Mouse (Mus musculus): ENCODE measurements around the gene Zbtb20. TPM values are rescaled to one million over a fixed set of nuclear protein-coding genes. Genes with fewer than 3 reads are reported as not detected.

The Zbtb20 gene
- polyA plus RNA-seq, 1 experiment = 4.0 TPM

DNA sequence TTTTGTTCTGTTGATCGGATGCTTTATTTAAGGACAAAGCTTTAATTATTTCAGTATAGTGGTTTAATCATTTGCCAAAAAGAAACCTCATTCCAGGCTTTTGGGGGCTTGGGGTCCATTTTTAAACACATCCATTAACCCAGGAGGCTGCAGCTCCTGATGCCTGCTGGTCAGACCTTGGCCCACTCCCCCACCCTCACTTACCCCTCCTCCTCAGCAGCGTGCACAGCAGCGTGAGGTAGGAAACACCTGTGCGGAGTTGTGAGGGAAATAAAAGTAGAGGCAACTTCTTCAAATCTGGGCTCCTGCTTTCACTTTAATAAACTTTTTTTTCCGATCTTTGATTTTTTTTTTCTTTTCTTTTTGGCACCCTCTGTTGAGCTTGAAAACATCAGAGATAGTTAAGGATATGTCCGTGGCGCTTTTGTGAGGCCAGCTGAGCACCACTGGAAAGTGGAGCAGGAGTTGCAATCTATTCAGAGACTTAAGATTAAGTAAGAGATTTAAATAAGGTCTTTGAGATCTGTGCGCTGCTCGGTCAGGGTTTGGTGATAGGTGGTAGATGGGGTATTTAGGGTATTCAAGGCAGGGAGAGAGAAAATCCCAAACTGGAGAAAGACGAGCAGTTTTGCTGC is 631.2 kb downstream of the Zbtb20 start:
- no peak for TF ChIP-seq CEBPB (IDR thresholded peaks at IDR 0.05; ENCODE audit: low read depth)
- no peak for TF ChIP-seq MYOG (IDR thresholded peaks at IDR 0.05; ENCODE audit: control insufficient read depth, extremely low read depth, insufficient read length)
- no peak for TF ChIP-seq MAX (IDR thresholded peaks at IDR 0.05)
- no peak for TF ChIP-seq USF1 (IDR thresholded peaks at IDR 0.05; ENCODE audit: low read depth)
- no peak for TF ChIP-seq MYOD1 (IDR thresholded peaks at IDR 0.05; ENCODE audit: control insufficient read depth, insufficient read length, low read depth)
- TF ChIP-seq FOSL1 (IDR thresholded peaks at IDR 0.05; ENCODE audit: insufficient read depth, low read length, poor library complexity, severe bottlenecking) = no peak
- no peak for TF ChIP-seq CTCF (IDR thresholded peaks at IDR 0.05; ENCODE audit: control insufficient read depth, insufficient read depth, insufficient read length)

DNA sequence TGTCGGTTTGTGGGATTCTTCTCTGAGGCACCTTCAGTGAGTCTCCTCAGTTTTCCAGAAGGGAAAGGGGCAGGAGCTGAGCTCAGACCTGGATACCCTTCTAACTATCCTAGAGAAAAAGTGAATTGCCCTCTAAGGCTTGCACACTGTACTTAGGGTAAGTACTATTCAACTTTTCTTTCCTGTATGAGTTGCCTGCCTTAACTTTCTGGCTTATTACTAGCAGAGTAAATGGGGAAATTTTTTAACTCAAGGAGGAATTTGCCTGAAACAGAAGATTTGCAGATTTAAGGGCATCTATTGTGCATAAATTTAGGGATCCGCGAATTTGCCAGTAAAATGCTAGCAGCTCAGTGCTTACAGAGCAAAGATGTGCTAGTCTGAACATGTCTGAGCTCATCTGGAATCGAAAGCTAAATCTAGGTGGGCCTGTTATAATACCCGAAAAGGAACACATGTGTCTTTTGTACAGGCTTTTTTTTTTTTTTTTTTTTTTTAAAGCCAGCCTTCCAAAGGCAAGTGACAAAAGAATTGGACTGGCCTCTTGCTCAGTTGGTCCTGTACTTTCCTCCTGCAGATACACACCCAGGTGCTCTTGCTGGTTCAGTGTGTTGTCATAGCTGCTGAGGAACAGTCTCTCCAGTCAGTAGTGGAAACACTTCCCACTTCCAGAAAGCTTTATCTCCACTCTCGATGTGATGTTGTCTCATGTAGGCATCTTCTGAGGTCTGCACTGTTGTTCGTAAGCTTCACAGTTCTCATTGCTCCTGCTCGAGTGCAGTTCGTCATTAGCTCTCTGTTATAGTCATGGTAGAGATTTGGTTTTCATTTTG is 632.7 kb downstream of the Zbtb20 start:
- Histone ChIP-seq H3K79me2 (ENCODE audit: control insufficient read depth, insufficient read depth) (peaks cover 30% of the 10 kb centered on the region), H3K4me3 (ENCODE audit: insufficient read depth, poor library complexity, severe bottlenecking) (no peak overlapping the region), H3K27me3 (ENCODE audit: control insufficient read depth, insufficient read depth, insufficient read length) (no peaks in the 10 kb centered on the region), H3K79me3 (ENCODE audit: low read depth) (peaks cover 4% of the 10 kb centered on the region), H3ac (ENCODE audit: control insufficient read depth, insufficient read length, low read depth) (peak overlapping the region; percentile 4), H3K36me3 (ENCODE audit: control insufficient read depth, insufficient read depth) (no peaks in the 10 kb centered on the region)
- TF ChIP-seq FOSL1 (IDR thresholded peaks at IDR 0.05; ENCODE audit: insufficient read depth, low read length, poor library complexity, severe bottlenecking) = no peak
- no peak for TF ChIP-seq CTCF (IDR thresholded peaks at IDR 0.05; ENCODE audit: control insufficient read depth, insufficient read depth, insufficient read length)
- no peak for TF ChIP-seq MYOD1 (IDR thresholded peaks at IDR 0.05; ENCODE audit: control insufficient read depth, insufficient read length, low read depth)
- no peak for TF ChIP-seq MAX (IDR thresholded peaks at IDR 0.05)
- no peak for TF ChIP-seq USF1 (IDR thresholded peaks at IDR 0.05; ENCODE audit: low read depth)
- no peak for TF ChIP-seq MYOG (IDR thresholded peaks at IDR 0.05; ENCODE audit: control insufficient read depth, extremely low read depth, insufficient read length)
- TF ChIP-seq CEBPB (IDR thresholded peaks at IDR 0.05; ENCODE audit: low read depth) = no peak

More for the DNA sequence above, 631.2 kb downstream of the Zbtb20 start:
- peak overlapping the region; percentile 31 for H3ac ChIP-seq (ENCODE audit: control insufficient read depth, insufficient read length, low read depth)
- peaks cover 30% of the 10 kb centered on the region for H3K79me2 ChIP-seq (ENCODE audit: control insufficient read depth, insufficient read depth)
- no peaks in the 10 kb centered on the region for H3K36me3 ChIP-seq (ENCODE audit: control insufficient read depth, insufficient read depth)
- no peaks in the 10 kb centered on the region for H3K27me3 ChIP-seq (ENCODE audit: control insufficient read depth, insufficient read depth, insufficient read length)
- H3K79me3 ChIP-seq (ENCODE audit: low read depth) = peaks cover 4% of the 10 kb centered on the region
- no peak overlapping the region for H3K4me3 ChIP-seq (ENCODE audit: insufficient read depth, poor library complexity, severe bottlenecking)

DNA sequence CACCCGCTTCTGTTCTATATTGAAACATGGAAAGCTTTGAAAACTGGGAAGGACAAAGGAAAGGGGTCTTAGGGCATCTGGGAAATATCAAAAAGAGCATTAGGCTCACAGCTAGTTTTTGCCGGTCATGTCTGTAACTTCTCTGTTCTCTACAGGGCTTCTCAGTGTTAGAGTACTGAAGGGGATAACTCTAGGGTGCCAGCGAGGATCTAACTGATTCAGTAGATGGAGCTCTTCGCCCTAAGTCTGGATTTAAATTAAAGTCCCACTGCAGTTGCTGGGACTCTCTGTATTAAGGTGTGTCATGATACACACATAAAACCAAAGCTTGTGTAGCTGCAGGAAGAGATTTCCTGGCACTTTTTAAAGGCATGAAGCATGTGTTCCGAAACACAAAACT is 634.8 kb downstream of the Zbtb20 start:
- peaks cover 3% of the 10 kb centered on the region for H3K79me3 ChIP-seq (ENCODE audit: low read depth)
- no peak overlapping the region for H3K4me3 ChIP-seq (ENCODE audit: insufficient read depth, poor library complexity, severe bottlenecking)
- no peaks in the 10 kb centered on the region for H3K27me3 ChIP-seq (ENCODE audit: control insufficient read depth, insufficient read depth, insufficient read length)
- H3K36me3 ChIP-seq (ENCODE audit: control insufficient read depth, insufficient read depth) = no peaks in the 10 kb centered on the region
- no peak overlapping the region for H3ac ChIP-seq (ENCODE audit: control insufficient read depth, insufficient read length, low read depth)
- peaks cover 30% of the 10 kb centered on the region for H3K79me2 ChIP-seq (ENCODE audit: control insufficient read depth, insufficient read depth)
- no peak for TF ChIP-seq MYOD1 (IDR thresholded peaks at IDR 0.05; ENCODE audit: control insufficient read depth, insufficient read length, low read depth)
- TF ChIP-seq USF1 (IDR thresholded peaks at IDR 0.05; ENCODE audit: low read depth) = no peak
- TF ChIP-seq CTCF (IDR thresholded peaks at IDR 0.05; ENCODE audit: control insufficient read depth, insufficient read depth, insufficient read length) = no peak
- no peak for TF ChIP-seq CEBPB (IDR thresholded peaks at IDR 0.05; ENCODE audit: low read depth)
- no peak for TF ChIP-seq FOSL1 (IDR thresholded peaks at IDR 0.05; ENCODE audit: insufficient read depth, low read length, poor library complexity, severe bottlenecking)
- TF ChIP-seq MYOG (IDR thresholded peaks at IDR 0.05; ENCODE audit: control insufficient read depth, extremely low read depth, insufficient read length) = no peak
- TF ChIP-seq MAX (IDR thresholded peaks at IDR 0.05) = no peak

DNA sequence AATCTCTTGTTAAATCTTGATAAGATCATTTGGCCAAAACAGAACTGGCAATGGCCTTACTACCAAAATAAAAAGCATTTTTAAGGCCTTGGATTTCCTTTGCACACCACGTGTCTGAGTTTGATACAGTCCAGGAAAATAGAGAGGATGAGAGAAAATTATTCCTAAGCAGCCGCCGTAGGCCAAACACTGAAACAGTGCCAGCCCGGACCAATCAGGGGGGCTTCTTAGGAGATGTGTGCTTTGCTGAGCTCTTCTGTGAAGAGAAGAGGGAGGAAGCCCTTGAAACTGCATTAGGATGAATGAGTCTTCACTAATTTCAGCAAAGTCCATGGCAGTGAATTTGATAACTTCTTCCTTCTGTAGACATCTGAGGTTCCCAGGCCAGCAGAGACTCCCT is 635.9 kb downstream of the Zbtb20 start:
- Histone ChIP-seq H3K79me3 (ENCODE audit: low read depth) (peaks cover 2% of the 10 kb centered on the region), H3K36me3 (ENCODE audit: control insufficient read depth, insufficient read depth) (no peaks in the 10 kb centered on the region), H3K79me2 (ENCODE audit: control insufficient read depth, insufficient read depth) (peaks cover 24% of the 10 kb centered on the region), H3ac (ENCODE audit: control insufficient read depth, insufficient read length, low read depth) (no peak overlapping the region), H3K27me3 (ENCODE audit: control insufficient read depth, insufficient read depth, insufficient read length) (no peaks in the 10 kb centered on the region), H3K4me3 (ENCODE audit: insufficient read depth, poor library complexity, severe bottlenecking) (no peak overlapping the region)
- no peak for TF ChIP-seq CTCF (IDR thresholded peaks at IDR 0.05; ENCODE audit: control insufficient read depth, insufficient read depth, insufficient read length)
- TF ChIP-seq MYOD1 (IDR thresholded peaks at IDR 0.05; ENCODE audit: control insufficient read depth, insufficient read length, low read depth) = no peak
- TF ChIP-seq CEBPB (IDR thresholded peaks at IDR 0.05; ENCODE audit: low read depth) = no peak
- no peak for TF ChIP-seq MYOG (IDR thresholded peaks at IDR 0.05; ENCODE audit: control insufficient read depth, extremely low read depth, insufficient read length)
- no peak for TF ChIP-seq FOSL1 (IDR thresholded peaks at IDR 0.05; ENCODE audit: insufficient read depth, low read length, poor library complexity, severe bottlenecking)
- TF ChIP-seq USF1 (IDR thresholded peaks at IDR 0.05; ENCODE audit: low read depth) = no peak
- no peak for TF ChIP-seq MAX (IDR thresholded peaks at IDR 0.05)

- Histone ChIP-seq H3ac (ENCODE audit: control insufficient read depth, insufficient read length, low read depth) (no peak overlapping the region), H3K4me3 (ENCODE audit: insufficient read depth, poor library complexity, severe bottlenecking) (no peak overlapping the region), H3K79me3 (ENCODE audit: low read depth) (no peaks in the 10 kb centered on the region), H3K36me3 (ENCODE audit: control insufficient read depth, insufficient read depth) (no peaks in the 10 kb centered on the region), H3K27me3 (ENCODE audit: control insufficient read depth, insufficient read depth, insufficient read length) (no peaks in the 10 kb centered on the region), H3K79me2 (ENCODE audit: control insufficient read depth, insufficient read depth) (peaks cover 6% of the 10 kb centered on the region)
- TF ChIP-seq USF1 (IDR thresholded peaks at IDR 0.05; ENCODE audit: low read depth) = no peak
Measured at GRCm38 (mm10) chr16:43513933-43514332, 638.3 kb downstream of the Zbtb20 start.

Data from C2C12 (cell line).